Mouse (Mus musculus) liver, embryonic 11.5 days (tissue): ENCODE results near the gene Rnf121. TPM values are rescaled to one million over a fixed set of nuclear protein-coding genes. Genes with fewer than 3 reads are reported as not detected.

ENCODE experiments used
- ATAC-seq: fragments of 200-750 bp; cut with Nextera tagmentation; replicated peaks from 2 replicates; pipeline ENCODE4 v1.8.0; 2017; ENCODE audit warnings: moderate number of reproducible peaks, mild to moderate bottlenecking, moderate TSS enrichment, moderate library complexity; ENCODE audit not compliant: low FRiP score
- DNase-seq: peaks from one replicate; pipeline ENCODE4 v3.0.0-alpha.2; 2017; ENCODE audit warnings: low spot score
- H3K27ac ChIP-seq: fragments of 300-500 bp; sonication (generic); 2 replicates; pipeline ENCODE4 v1.5.1; 2014; ENCODE audit warnings: mild to moderate bottlenecking, low read depth, low read length, control low read depth
- H3K27me3 ChIP-seq: fragments of 300-500 bp; sonication (generic); replicated peaks from 2 replicates; pipeline ENCODE4 v1.6.1; 2014; ENCODE audit warnings: low read length, mixed read lengths; ENCODE audit not compliant: control insufficient read depth, insufficient read depth
- H3K36me3 ChIP-seq: fragments of 300-500 bp; sonication (generic); 2 replicates; pipeline ENCODE4 v1.6.1; 2014; ENCODE audit warnings: mild to moderate bottlenecking, low read length, moderate library complexity, mixed read lengths; ENCODE audit not compliant: control insufficient read depth, insufficient read depth
- H3K4me1 ChIP-seq: fragments of 300-500 bp; sonication (generic); replicated peaks from 2 replicates; pipeline ENCODE4 v1.6.1; 2014; ENCODE audit warnings: low read length, mixed read lengths; ENCODE audit not compliant: control insufficient read depth, insufficient read depth
- H3K4me2 ChIP-seq: fragments of 300-500 bp; sonication (generic); 2 replicates; pipeline ENCODE4 v1.6.1; 2014; ENCODE audit warnings: mild to moderate bottlenecking, control low read depth, moderate library complexity
- H3K4me3 ChIP-seq: fragments of 300-500 bp; sonication (generic); 2 replicates; pipeline ENCODE4 v1.5.1; 2014; ENCODE audit warnings: low read depth, low read length, control low read depth
- H3K9ac ChIP-seq: fragments of 300-500 bp; sonication (generic); 2 replicates; pipeline ENCODE4 v1.6.1; 2014; ENCODE audit warnings: low read depth, low read length, control low read depth
- H3K9me3 ChIP-seq: fragments of 300-500 bp; sonication (generic); 2 replicates; pipeline ENCODE4 v1.6.1; 2016; ENCODE audit warnings: low read length, inconsistent platforms, mixed read lengths; ENCODE audit not compliant: control insufficient read depth
- WGBS: fragments of 180-500 bp; shearing (Covaris S2); extraction: QIAGEN DNeasy Blood & Tissue Kit; methylation state at CpG from one replicate; pipeline ENCODE4 v1.1.7; 2014; 5-methylcytosine and 5-hydroxymethylcytosine counted together
- polyA plus RNA-seq: library from polyadenylated mRNA; unstranded; fragments of >200 nt; fragmentation: Nextera tagmentation; extraction: Ambion mirVana; gene quantifications from 2 replicates; pipeline ENCODE4 v1.2.1, GENCODE M21; 2014

Gene Rnf121
- polyA plus RNA-seq, 1 experiment from 2014 or later: 16.4 TPM

DNA sequence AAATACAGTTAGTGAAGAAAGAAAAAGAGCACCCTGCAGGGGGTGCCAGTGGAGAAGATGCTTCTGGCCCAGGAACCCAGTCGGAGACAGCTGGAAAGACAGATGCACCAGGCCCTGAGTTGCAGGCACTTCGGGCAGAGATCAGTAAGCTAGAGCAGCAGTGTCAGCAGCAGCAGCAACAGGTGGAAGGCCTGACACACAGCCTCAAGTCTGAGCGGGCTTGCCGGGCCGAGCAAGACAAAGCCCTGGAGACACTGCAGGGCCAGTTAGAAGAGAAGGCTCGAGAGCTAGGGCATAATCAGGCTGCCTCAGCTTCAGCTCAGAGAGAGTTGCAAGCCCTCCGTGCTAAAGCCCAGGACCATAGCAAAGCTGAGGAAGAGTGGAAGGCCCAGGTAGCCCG is 65.0 kb downstream of the Rnf121 start:
- 90% methylated on average over 8 of the region's 8 CpGs for WGBS
- Histone ChIP-seq H3K36me3 (peaks cover 75% of the 10 kb centered on the region), H3K9me3 (no peaks in the 10 kb centered on the region), H3K4me2 (no peak overlapping the region), H3K27ac (no peak overlapping the region), H3K4me3 (no peak overlapping the region), H3K9ac (no peak overlapping the region), H3K27me3 (no peaks in the 10 kb centered on the region), H3K4me1 (no peaks in the 10 kb centered on the region)
- ATAC-seq (no peak), DNase-seq (no peak)

DNA sequence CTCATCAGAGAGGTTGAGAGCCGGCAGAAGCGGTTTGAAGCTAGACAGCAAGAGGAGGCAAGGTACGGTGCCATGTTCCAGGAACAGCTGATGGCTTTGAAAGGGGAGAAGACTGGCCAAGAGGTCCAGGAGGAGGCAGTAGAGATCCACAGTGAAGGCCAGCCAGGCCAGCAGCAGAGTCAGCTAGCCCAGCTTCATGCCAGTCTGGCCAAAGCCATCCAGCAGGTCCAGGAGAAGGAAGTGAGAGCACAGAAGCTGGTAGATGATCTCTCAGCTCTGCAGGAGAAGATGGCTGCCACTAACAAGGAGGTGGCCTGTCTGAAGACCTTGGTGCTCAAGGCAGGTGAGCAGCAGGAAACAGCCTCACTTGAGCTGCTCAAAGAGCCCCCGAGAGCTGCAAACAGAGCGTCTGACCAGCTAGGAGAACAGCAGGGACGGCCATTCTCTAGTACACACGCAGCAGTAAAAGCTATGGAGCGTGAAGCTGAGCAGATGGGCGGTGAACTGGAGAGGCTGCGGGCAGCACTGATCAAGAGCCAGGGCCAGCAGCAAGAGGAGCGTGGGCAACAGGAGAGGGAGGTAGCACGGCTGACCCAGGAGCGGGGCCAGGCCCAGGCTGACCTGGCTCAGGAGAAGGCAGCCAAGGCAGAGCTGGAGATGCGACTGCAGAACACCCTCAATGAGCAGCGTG is 65.7 kb downstream of the Rnf121 start:
- Histone ChIP-seq H3K4me1 (no peaks in the 10 kb centered on the region), H3K4me2 (no peak overlapping the region), H3K9me3 (no peaks in the 10 kb centered on the region), H3K36me3 (peaks cover 75% of the 10 kb centered on the region), H3K27ac (no peak overlapping the region), H3K4me3 (no peak overlapping the region), H3K9ac (no peak overlapping the region), H3K27me3 (no peaks in the 10 kb centered on the region)
- WGBS: 94% methylated on average over 15 of the region's 15 CpGs
- no peak for DNase-seq
- ATAC-seq: no peak

DNA sequence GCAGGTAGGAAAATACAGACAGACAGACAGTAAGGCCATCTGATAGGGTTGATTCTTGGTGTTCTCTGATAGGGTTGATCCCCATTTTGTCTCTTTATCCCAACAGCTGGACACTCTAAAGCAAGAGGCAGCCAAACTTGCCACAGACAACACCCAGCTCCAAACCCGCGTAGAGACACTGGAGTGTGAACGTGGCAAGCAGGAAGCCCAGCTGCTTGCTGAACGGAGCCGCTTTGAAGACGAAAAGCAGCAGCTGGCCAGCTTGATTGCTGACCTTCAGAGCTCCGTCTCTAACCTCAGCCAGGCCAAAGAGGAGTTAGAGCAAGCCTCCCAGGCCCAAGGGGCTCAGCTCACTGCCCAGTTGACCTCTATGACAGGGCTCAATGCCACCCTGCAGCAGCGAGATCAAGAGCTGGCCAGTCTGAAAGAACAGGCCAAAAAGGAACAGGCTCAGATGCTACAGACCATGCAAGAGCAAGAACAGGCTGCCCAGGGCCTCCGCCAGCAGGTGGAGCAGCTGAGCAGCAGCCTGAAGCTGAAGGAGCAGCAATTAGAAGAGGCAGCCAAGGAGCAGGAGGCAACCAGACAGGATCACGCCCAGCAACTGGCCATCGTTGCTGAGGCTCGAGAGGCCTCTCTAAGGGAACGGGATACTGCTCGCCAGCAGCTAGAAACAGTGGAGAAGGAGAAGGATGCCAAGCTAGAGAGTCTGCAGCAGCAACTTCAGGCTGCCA is 66.9 kb downstream of the Rnf121 start:
- H3K9me3 ChIP-seq: no peaks in the 10 kb centered on the region
- ATAC-seq: peak; percentile 46
- H3K27ac ChIP-seq: no peak overlapping the region
- H3K4me1 ChIP-seq: no peaks in the 10 kb centered on the region
- H3K4me3 ChIP-seq: no peak overlapping the region
- no peak overlapping the region for H3K4me2 ChIP-seq
- DNase-seq: peak; percentile 55
- H3K9ac ChIP-seq: no peak overlapping the region
- 79% methylated on average over 14 of the region's 14 CpGs for WGBS
- peaks cover 79% of the 10 kb centered on the region for H3K36me3 ChIP-seq
- H3K27me3 ChIP-seq: no peaks in the 10 kb centered on the region

DNA sequence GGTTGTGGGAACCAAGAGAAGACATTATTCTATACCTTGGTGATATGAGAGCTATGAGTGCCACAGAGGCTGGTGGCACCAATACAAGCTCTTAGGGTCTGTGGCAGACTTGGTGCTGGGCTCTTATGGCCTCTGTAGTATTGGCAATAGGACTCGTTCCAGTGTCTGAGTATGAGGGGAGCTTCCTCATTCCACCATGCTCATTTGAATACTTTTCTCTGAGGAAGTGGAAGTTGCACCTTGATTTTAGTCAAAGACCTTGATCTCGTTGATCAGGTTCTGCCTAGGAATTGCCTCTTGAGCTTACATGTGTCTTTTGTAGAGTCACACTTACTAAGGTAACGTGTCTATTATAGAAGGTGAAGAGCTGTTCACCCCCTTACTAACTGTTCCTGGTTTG is 71.0 kb downstream of the Rnf121 start:
- Histone ChIP-seq H3K4me3 (no peak overlapping the region), H3K4me1 (no peaks in the 10 kb centered on the region), H3K36me3 (peaks cover 70% of the 10 kb centered on the region), H3K27ac (no peak overlapping the region), H3K4me2 (no peak overlapping the region), H3K9ac (no peak overlapping the region), H3K9me3 (no peaks in the 10 kb centered on the region), H3K27me3 (no peaks in the 10 kb centered on the region)
- 83% methylated on average over 3 of the region's 3 CpGs for WGBS
- ATAC-seq (no peak), DNase-seq (no peak)

DNA sequence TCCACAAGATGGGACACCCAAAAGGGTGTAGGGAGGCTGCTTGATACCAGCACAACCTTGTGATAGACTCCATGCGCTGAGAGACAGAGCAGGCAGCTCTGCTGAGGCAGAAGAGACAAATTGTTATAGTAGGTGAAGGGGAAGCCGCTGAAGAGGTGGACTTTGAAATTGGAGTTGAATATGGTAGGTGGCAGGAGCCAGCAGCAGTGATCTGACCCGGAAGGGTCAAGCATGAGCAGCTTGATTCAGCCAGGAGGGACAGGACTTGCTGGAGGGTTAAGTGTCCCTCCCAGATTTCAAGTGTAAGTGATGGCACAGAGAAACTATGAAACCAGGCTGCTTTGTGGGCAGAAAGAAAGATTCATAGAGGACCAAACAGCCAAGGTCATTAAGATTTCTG is 80.2 kb downstream of the Rnf121 start:
- peaks cover 23% of the 10 kb centered on the region for H3K36me3 ChIP-seq
- no peaks in the 10 kb centered on the region for H3K4me1 ChIP-seq
- no peaks in the 10 kb centered on the region for H3K9me3 ChIP-seq
- no peak overlapping the region for H3K9ac ChIP-seq
- no peak overlapping the region for H3K4me3 ChIP-seq
- no peak overlapping the region for H3K27ac ChIP-seq
- H3K4me2 ChIP-seq: no peak overlapping the region
- no peaks in the 10 kb centered on the region for H3K27me3 ChIP-seq
- 90% methylated on average over 3 of the region's 3 CpGs for WGBS
- DNase-seq (no peak), ATAC-seq (no peak)

DNA sequence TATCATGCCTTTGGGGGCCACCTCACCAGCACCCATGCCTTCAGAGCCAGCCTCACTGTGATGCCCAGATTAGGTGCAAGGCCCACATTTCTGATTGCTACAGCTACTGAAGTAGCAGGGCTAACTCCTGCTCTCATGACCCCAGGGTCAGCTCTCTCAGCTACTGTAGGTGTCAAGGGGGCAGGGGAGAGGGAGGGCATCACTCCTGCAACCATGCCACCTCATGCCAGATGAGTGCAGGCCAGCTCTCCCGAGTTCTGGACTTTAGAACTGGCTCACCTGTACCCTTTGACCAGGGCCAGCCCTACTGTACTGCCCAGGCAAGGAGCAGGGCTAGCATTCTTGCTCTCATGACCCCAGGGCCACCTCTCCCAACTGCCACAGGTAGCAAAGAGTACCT is 82.5 kb downstream of the Rnf121 start:
- H3K27me3 ChIP-seq: no peaks in the 10 kb centered on the region
- no peak for DNase-seq
- no peak for ATAC-seq
- H3K4me2 ChIP-seq: no peak overlapping the region
- 80% methylated on average over 1 of the region's 1 CpGs for WGBS
- H3K9me3 ChIP-seq: no peaks in the 10 kb centered on the region
- H3K4me3 ChIP-seq: no peak overlapping the region
- no peak overlapping the region for H3K9ac ChIP-seq
- no peaks in the 10 kb centered on the region for H3K4me1 ChIP-seq
- H3K27ac ChIP-seq: no peak overlapping the region
- H3K36me3 ChIP-seq: peaks cover 12% of the 10 kb centered on the region; the same call in 1 of the 2 replicates

DNA sequence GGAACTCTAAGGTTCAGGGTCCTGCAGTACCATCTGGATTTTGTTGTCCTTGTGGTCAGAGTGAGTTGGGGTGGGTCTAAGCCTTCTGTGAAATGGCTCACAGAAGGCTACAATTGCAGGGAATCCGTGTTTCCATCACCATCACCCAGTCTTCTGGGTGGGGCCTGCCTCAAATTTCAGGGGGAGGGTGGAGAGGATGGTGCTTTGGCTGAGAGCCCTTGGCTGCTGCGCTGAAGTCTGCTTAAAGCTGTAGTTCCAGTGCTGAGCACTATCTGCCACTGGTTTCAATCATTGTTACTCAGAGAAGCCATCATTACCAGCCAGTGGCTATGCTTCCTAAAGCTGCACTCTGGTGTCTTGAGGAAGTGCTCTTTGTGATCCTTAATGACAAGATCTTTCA is 90.8 kb downstream of the Rnf121 start:
- Histone ChIP-seq H3K36me3 (no peaks in the 10 kb centered on the region; the same call in 1 of the 2 replicates), H3K4me3 (no peak overlapping the region), H3K4me1 (peaks cover 17% of the 10 kb centered on the region), H3K27ac (no peak overlapping the region), H3K9ac (no peak overlapping the region), H3K27me3 (no peaks in the 10 kb centered on the region), H3K9me3 (no peaks in the 10 kb centered on the region), H3K4me2 (no peak overlapping the region)
- no peak for DNase-seq
- 57% methylated on average over 2 of the region's 2 CpGs for WGBS
- no peak for ATAC-seq

DNA sequence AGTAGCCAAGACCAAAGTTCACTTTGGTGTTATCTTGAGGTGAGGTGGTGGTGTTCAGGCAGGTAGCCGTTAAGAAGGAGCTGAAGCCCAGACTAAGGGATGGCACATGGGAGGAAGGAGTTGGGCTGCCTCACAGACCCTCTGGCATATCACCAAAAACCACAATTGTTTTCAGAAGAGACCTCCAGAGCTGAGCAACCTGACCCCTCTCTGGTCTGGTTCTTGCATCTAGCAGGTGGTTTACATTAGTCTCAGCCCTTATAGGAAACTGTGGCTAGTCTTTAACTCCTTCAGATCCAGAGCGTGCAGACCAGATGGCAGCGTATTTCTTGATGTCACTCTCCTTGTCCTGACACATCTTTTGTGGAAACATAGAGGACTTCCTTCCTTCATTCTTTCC is 91.5 kb downstream of the Rnf121 start:
- no peak overlapping the region for H3K4me3 ChIP-seq
- H3K4me1 ChIP-seq: peaks cover 25% of the 10 kb centered on the region
- no peak overlapping the region for H3K4me2 ChIP-seq
- no peak overlapping the region for H3K9ac ChIP-seq
- no peaks in the 10 kb centered on the region; the same call in 1 of the 2 replicates for H3K36me3 ChIP-seq
- H3K27me3 ChIP-seq: no peaks in the 10 kb centered on the region
- ATAC-seq: no peak
- H3K9me3 ChIP-seq: no peaks in the 10 kb centered on the region
- H3K27ac ChIP-seq: no peak overlapping the region
- WGBS: 68% methylated on average over 3 of the region's 3 CpGs
- DNase-seq: no peak

DNA sequence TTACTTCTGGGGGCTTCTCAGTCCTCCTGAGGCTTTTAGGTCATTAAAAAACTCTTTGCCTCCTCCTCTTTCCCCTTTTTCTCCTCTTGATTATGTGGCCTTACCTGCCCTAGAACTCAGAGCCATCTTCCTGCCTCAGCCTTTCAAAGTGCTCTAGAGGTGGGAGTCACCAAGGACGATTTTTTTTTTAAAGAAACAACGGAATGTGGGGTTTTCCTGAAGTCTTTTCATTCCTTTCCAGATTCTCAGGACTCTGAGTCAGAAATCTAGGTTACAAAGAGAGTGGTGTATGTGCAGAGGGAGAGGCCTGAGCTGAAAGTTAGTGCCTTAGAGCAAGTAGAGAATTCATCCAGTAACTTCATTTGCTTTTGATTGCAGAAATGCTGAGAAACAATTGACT is 93.5 kb downstream of the Rnf121 start:
- Histone ChIP-seq H3K9me3 (no peaks in the 10 kb centered on the region), H3K36me3 (no peaks in the 10 kb centered on the region), H3K4me1 (peaks cover 29% of the 10 kb centered on the region), H3K27me3 (no peaks in the 10 kb centered on the region), H3K4me3 (peak overlapping the region; percentile 79), H3K4me2 (peak overlapping the region; percentile 97), H3K9ac (peak overlapping the region; percentile 80), H3K27ac (peak overlapping the region; percentile 98)
- DNase-seq: no peak
- ATAC-seq: no peak
- 60% methylated on average over 2 of the region's 2 CpGs for WGBS
